Mouse (Mus musculus): ENCODE results near the gene Tmem59l.

Gene Tmem59l

DNA sequence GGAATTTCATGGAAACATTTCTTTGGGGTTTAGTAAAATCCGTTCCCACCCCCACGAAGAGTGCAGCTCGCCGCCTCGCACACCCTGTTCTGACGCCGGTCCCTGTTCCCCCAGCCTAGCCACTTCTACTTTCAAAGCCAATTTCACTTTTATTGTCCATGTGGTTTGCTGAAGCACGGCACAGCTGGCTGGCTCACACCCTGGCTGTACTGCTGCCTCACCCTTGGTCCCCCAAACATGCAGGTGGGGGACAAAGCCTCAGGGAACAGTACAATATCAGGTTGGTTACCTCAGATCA, 24.7 kb downstream of the Tmem59l start:
- in situ Hi-C loops (cut with MboI, MseI) = no loop called here

DNA sequence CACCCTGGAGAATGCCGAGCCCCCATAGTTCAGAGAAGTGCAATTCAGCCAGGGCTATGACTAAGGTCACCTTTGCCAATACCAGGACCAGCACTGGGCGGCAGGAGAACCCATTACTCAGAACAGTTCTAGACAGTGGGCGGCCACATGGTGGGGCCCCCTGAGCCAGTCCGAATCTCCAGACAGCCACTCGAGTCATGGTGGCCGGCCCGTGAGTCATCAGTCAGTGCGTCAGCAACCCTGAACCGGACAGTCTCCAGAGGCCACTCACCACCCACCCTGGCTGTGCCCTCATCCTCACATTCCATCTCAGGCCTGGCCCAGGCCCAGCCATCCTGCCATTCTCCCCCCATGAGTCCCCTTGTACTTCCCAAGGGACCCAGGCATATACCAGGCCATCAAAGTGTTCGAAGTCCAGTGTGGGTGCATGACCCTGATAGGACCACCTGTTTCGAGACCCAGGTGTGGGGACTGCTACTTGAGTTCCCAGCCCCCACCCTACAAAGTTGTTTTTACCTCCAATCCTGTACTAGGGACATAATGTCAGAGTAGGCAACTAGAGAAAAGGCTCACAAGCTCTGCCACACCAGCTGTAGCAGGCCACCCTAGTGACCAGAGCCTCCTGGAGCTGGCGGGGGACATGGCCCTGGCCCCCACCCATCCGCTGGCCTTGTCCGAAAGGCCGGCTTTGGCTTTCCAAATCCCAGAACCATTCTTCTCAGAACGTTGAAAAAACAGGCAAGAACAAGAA, 25.2 kb downstream of the Tmem59l start:
- in situ Hi-C loops (cut with MboI, MseI) = no loop called here

- in situ Hi-C loops (cut with MboI, MseI) = no loop called here
These were observed 26.6 kb downstream of the Tmem59l start for GRCm38 (mm10) chr8:70460606-70461005.

- in situ Hi-C loops (cut with MboI, MseI) = no loop called here
These were observed 27.0 kb downstream of the Tmem59l start for GRCm38 (mm10) chr8:70460199-70460598.

GRCm38 (mm10) chr8:70459636-70460035, 27.5 kb downstream of the Tmem59l start:
- in situ Hi-C loops (cut with MboI, MseI) = no loop called here

DNA sequence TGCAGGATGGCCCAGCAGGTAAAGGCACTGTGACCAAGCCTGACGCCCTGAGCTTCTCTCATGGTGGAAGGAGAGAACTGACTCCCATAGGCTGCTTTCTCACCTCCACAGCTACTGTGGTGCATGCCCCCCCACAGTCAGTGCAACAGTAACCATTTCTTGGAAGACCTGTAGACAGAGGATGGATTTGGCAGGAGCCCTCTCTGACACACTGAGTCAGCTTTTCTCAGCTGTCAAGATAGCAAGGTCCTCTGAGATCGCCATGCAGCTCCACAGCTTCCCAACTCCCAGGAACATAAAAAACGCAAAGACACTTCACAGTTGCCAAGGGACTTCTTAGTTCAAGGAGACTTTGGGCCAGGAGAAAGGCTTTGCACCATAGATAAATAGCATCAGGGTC, 28.7 kb downstream of the Tmem59l start:
- in situ Hi-C loops (cut with MboI, MseI) = no loop called here

- in situ Hi-C loops (cut with MboI, MseI) = no loop called here
These were observed 29.3 kb downstream of the Tmem59l start for GRCm38 (mm10) chr8:70457882-70458281.

GRCm38 (mm10) chr8:70456996-70457395, 30.2 kb downstream of the Tmem59l start:
- in situ Hi-C loops (cut with MboI, MseI) = no loop called here

DNA sequence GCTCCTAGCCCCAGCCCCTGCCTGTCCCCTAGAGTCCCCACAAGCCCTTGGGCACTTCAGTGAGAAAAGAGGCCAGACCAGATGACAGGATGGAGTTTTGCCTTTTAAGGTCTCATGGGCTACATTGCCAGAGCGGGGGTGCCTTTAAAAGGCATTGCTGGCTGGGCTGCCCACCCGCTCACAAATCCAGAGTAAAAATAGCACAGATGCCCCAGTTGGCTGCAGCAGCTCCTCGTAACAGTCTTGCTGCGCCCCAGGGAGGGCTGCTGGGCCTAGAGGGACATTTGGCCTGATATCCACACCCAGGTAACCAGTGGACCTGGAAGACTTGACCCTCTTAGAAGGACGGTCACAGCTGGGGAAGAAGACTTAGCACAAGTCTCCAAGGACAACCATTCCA, 33.3 kb downstream of the Tmem59l start:
- in situ Hi-C loops (cut with MboI, MseI) = loop anchor here (5.0 kb wide), 1 partner anchor 62 kb away; no protein-coding TSS in a partner anchor

GRCm38 (mm10) chr8:70452196-70452966, 34.8 kb downstream of the Tmem59l start:
- in situ Hi-C loops (cut with MboI, MseI) = loop anchor here (5.0 kb wide), 1 partner anchor 60 kb away; no protein-coding TSS in a partner anchor

GRCm38 (mm10) chr8:70447639-70448420, 39.3 kb downstream of the Tmem59l start:
- in situ Hi-C loops (cut with MboI, MseI) = no loop called here

DNA sequence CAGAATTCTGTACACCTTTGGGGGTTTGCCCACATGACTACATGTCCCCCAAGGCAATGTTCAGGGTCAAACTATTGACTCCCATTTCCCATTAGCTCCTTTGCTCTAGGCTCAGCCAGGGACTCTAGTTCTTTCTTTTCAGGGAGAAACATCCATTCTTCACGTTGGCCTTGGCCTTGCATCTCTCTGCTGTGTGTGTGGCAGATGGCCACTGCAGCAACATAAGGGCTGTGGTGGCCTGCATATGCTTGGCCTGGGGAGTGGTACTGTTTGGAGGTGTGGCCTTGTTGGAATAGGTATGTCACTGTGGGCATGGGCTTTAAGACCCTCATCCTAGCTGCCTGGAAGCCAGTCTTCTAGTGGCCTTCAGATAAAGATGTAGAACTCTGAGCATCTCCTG, 41.2 kb downstream of the Tmem59l start:
- in situ Hi-C loops (cut with MboI, MseI) = no loop called here

DNA sequence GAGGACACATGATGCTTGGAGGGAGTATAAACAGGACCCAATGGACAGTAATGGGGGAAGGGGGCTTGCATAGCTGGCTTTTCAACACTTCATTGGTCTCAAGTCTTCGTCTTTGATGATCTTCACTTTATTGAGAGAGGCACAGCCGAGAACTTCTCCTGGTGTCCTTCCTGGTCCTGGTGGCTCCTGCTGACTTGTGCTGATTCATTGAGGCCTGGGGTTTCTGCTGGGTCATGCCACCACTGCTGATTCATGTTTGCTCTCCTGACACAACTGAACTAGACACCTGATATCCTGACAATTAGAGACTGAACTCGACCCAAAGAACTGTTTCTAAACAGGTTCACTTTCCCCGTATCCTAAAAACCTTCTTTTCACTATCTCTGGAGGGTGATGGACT, 43.8 kb downstream of the Tmem59l start:
- in situ Hi-C loops (cut with MboI, MseI) = no loop called here

DNA sequence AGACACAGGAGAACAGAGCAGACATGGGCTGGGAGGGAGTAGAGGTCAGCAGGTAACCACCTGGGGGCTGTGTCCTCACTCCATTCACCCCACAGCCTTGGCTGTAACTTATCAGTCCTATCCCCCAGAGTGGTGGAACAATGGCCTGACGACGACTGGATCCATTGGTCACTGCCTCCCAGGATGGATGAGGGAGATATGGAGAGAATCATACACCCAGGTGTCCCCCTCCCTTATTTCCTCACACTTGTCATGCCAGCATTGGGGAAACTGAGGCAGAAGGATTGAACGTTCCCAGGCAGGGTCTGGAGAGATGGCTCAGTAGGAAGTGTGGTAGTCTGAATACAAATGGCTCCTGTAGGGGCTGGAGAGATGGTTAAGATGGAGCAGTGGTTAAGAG, 45.6 kb downstream of the Tmem59l start:
- in situ Hi-C loops (cut with MboI, MseI) = no loop called here

DNA sequence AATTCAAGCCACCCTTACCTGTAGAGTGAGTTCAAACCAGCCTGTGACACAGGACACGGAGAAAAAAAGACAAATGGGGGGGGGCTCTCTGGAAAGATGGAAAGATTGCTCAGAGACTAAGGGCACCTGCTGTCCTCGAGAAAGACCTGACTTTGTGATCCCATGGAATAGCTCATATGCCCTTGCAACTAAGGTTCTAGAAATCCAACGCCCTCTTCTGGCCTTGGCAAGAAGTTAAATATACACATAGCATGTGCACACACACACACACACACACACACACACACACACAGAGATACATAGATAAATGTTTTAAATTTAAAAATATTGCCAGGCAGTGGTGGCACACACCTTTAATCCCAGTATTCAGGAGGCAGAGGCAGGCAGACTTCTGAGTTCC, 46.9 kb downstream of the Tmem59l start:
- in situ Hi-C loops (cut with MboI, MseI) = no loop called here

GRCm38 (mm10) chr8:70439848-70440179, 47.3 kb downstream of the Tmem59l start:
- in situ Hi-C loops (cut with MboI, MseI) = no loop called here

- in situ Hi-C loops (cut with MboI, MseI) = no loop called here
These were observed 47.9 kb downstream of the Tmem59l start, which contains the start of gene Crtc1 for GRCm38 (mm10) chr8:70439055-70439847. Gene Crtc1 (minus strand): TSS chr8:70439579.

- in situ Hi-C loops (cut with MboI, MseI) = no loop called here
These were observed 48.7 kb downstream of the Tmem59l start for GRCm38 (mm10) chr8:70438423-70438822.

DNA sequence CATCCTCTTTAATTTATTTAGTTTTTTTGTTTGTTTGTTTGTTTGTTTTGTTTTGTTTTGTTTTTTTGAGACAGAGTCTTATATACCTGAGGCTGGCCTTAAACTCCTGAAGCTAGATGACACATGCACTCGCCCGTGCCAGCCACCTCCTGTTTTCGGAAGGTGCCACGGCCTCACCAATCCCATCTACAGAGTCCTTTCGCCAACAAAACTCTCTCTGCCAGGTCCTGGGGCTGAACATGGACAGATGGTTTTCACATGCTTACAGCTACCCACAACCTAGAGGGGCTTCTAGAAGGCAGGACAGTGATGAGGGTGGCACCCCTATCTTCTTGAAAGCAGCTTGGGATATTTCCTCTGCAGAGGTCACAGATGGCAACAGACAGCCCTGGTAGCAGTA, 52.0 kb downstream of the Tmem59l start:
- in situ Hi-C loops (cut with MboI, MseI) = no loop called here

Measured in regulatory T cell (primary cell).